Mouse (Mus musculus): ENCODE measurements at regions not wholly inside any gene's neighbourhood (a gene's known extent, or its start where the extent isn't known, plus 50 kb on each side); places are given as distances from the start of the nearest gene placed in this dataset.

DNA sequence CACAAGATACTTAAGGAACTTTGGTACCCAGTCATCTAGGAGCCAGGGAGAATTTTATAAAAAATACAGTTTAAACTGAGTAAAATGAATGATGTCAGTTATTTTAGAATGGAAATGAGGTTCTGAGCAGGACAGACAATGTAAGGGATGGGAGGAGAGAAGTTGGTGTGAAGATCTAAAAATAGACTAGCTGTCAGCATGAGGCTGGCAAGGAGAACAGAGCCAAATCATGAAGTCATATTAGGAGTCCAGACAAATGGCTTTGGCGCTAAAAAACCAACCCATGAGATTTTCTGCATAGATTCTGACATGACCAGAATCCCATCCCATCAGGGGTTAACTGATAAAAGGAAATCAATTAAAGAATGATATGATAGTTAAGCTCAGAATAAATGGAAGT is 65.5 kb upstream of the Itprid2 start:
- TF ChIP-seq EP300 (IDR thresholded peaks at IDR 0.05) (no peak), CTCF (IDR thresholded peaks at IDR 0.05) (no peak)

Measured in lung, postnatal 0 days (tissue).